Mouse (Mus musculus) MEL (cell line): ENCODE measurements at regions not wholly inside any gene's neighbourhood (a gene's known extent, or its start where the extent isn't known, plus 50 kb on each side); places are given as distances from the start of the nearest gene placed in this dataset.

ENCODE experiments used
- DNase-seq: peaks from one replicate; pipeline ENCODE4 v3.0.0; 2011; ENCODE audit warnings: low read depth, low spot score
- H3K27ac ChIP-seq: 2 replicates; pipeline ENCODE4 v1.5.1; 2012; ENCODE audit warnings: low read depth, mild to moderate bottlenecking, control low read depth, low read length, moderate library complexity; ENCODE audit not compliant: control insufficient read depth
- H3K27me3 ChIP-seq, 2 experiments: fragments of 150-350 bp in 1 of 2; sonication (generic) in 1 of 2; 2 replicates each; pipeline ENCODE4 v1.6.1; 2012; ENCODE audit warnings: low read length in 2 of 2, mild to moderate bottlenecking in 2 of 2, improper control_type of control experiment in 1 of 2, moderate library complexity in 1 of 2; ENCODE audit not compliant: insufficient read depth in 2 of 2, control insufficient read depth in 1 of 2
- H3K36me3 ChIP-seq, 2 experiments: 2 replicates each; pipeline ENCODE4 v1.6.1; 2012 to 2014; ENCODE audit warnings: low read length in 2 of 2, improper control_type of control experiment in 1 of 2, inconsistent platforms in 1 of 2, mild to moderate bottlenecking in 1 of 2; ENCODE audit not compliant: insufficient read depth in 2 of 2, control insufficient read depth in 1 of 2
- H3K4me1 ChIP-seq, 2 experiments: fragments of 150-350 bp in 1 of 2; sonication (generic) in 1 of 2; 2 replicates each; pipeline ENCODE4 v1.6.1; 2012; ENCODE audit warnings: low read length in 2 of 2, improper control_type of control experiment in 1 of 2, mild to moderate bottlenecking in 1 of 2; ENCODE audit not compliant: insufficient read depth in 2 of 2, control insufficient read depth in 1 of 2
- H3K4me3 ChIP-seq, 2 experiments: fragments of 150-350 bp in 1 of 2; sonication (generic) in 1 of 2; 2 replicates each; pipeline ENCODE4 v1.5.1; 2012; ENCODE audit warnings: low read depth in 2 of 2, low read length in 2 of 2, mild to moderate bottlenecking in 2 of 2, moderate library complexity in 2 of 2, control low read depth in 1 of 2, improper control_type of control experiment in 1 of 2; ENCODE audit not compliant: control insufficient read depth in 1 of 2, insufficient read depth in 1 of 2
- H3K79me2 ChIP-seq: 2 replicates; pipeline ENCODE4 v1.6.1; 2012; ENCODE audit warnings: mild to moderate bottlenecking, low read length, moderate library complexity; ENCODE audit not compliant: control insufficient read depth, poor library complexity, insufficient read depth
- H3K9ac ChIP-seq: 2 replicates; pipeline ENCODE4 v1.6.1; 2012; ENCODE audit warnings: low read depth, mild to moderate bottlenecking, control low read depth, low read length, moderate library complexity; ENCODE audit not compliant: control insufficient read depth, poor library complexity, severe bottlenecking
- H3K9me3 ChIP-seq: fragments of 150-350 bp; sonication (generic); replicated peaks from 2 replicates; pipeline ENCODE4 v1.6.1; 2012; ENCODE audit warnings: mild to moderate bottlenecking, low read length, improper control_type of control experiment, moderate library complexity; ENCODE audit not compliant: insufficient read depth
- CHD1 ChIP-seq: IDR thresholded peaks from 2 replicates; pipeline ENCODE4 v1.6.1; 2012; ENCODE audit warnings: low read depth, mild to moderate bottlenecking, inconsistent platforms, low read length, improper control_type of control experiment
- CHD2 ChIP-seq: IDR thresholded peaks from 2 replicates; pipeline ENCODE4 v1.6.1; 2011; ENCODE audit warnings: low read length, improper control_type of control experiment
- CTCF ChIP-seq, 3 experiments: IDR thresholded peaks in 2 of 3; conservative IDR thresholded peaks in 1 of 3; 2 replicates each; pipeline ENCODE4 v1.5.1; 2011 to 2012; ENCODE audit warnings: low read length in 3 of 3, low read depth in 2 of 3, mild to moderate bottlenecking in 2 of 3, improper control_type of control experiment in 1 of 3, inconsistent platforms in 1 of 3, mixed read lengths in 1 of 3, moderate library complexity in 1 of 3; ENCODE audit not compliant: control insufficient read depth in 1 of 3, insufficient read depth in 1 of 3, poor library complexity in 1 of 3, severe bottlenecking in 1 of 3
- E2F4 ChIP-seq: IDR thresholded peaks from 2 replicates; pipeline ENCODE4 v1.6.1; 2011; ENCODE audit warnings: low read depth, low read length, improper control_type of control experiment, borderline replicate concordance
- ELF1 ChIP-seq: IDR thresholded peaks from 2 replicates; pipeline ENCODE4 v1.6.1; 2014; ENCODE audit warnings: low read depth, mild to moderate bottlenecking, inconsistent platforms, low read length, improper control_type of control experiment, moderate library complexity
- GABPA ChIP-seq: IDR thresholded peaks from 2 replicates; pipeline ENCODE4 v1.6.1; 2012; ENCODE audit warnings: low read depth, mild to moderate bottlenecking, inconsistent platforms, low read length, improper control_type of control experiment, moderate library complexity
- JUND ChIP-seq: IDR thresholded peaks from 2 replicates; pipeline ENCODE4 v1.6.1; 2011; ENCODE audit warnings: low read depth, mild to moderate bottlenecking, improper control_type of control experiment, low read length
- KAT2A ChIP-seq: conservative IDR thresholded peaks from 2 replicates; pipeline ENCODE4 v1.6.1; 2012; ENCODE audit warnings: low read depth, low read length, improper control_type of control experiment, inconsistent platforms
- MAFK ChIP-seq: IDR thresholded peaks from 2 replicates; pipeline ENCODE4 v1.6.1; 2011; ENCODE audit warnings: low read depth, mild to moderate bottlenecking, low read length, improper control_type of control experiment, borderline replicate concordance
- MAX ChIP-seq: IDR thresholded peaks from 2 replicates; pipeline ENCODE4 v1.6.1; 2011; ENCODE audit warnings: low read length, improper control_type of control experiment
- MXI1 ChIP-seq: IDR thresholded peaks from 2 replicates; pipeline ENCODE4 v1.6.1; 2011; ENCODE audit warnings: mild to moderate bottlenecking, low read depth, low read length, improper control_type of control experiment
- MYB ChIP-seq: IDR thresholded peaks from 2 replicates; pipeline ENCODE4 v1.6.1; 2011; ENCODE audit warnings: mild to moderate bottlenecking, low read depth, low read length, improper control_type of control experiment
- MYC ChIP-seq: IDR thresholded peaks from 2 replicates; pipeline ENCODE4 v1.6.1; 2011; ENCODE audit warnings: low read depth, mild to moderate bottlenecking, low read length, improper control_type of control experiment, moderate library complexity
- NELFE ChIP-seq: IDR thresholded peaks from 2 replicates; pipeline ENCODE4 v1.6.1; 2011; ENCODE audit warnings: low read depth, low read length, improper control_type of control experiment
- NRF1 ChIP-seq: IDR thresholded peaks from 2 replicates; pipeline ENCODE4 v1.6.1; 2014; ENCODE audit warnings: low read depth, mild to moderate bottlenecking, inconsistent platforms, low read length, improper control_type of control experiment, moderate library complexity; ENCODE audit not compliant: poor library complexity, insufficient read depth, severe bottlenecking
- POLR2AphosphoS2 ChIP-seq: IDR thresholded peaks from 2 replicates; pipeline ENCODE4 v1.6.1; 2011; ENCODE audit warnings: low read length, improper control_type of control experiment
- POLR2AphosphoS5 ChIP-seq: IDR thresholded peaks from 2 replicates; pipeline ENCODE4 v1.6.1; 2012; ENCODE audit warnings: low read depth, borderline replicate concordance, mild to moderate bottlenecking, inconsistent platforms, low read length, moderate library complexity, mixed read lengths
- RCOR1 ChIP-seq: IDR thresholded peaks from 2 replicates; pipeline ENCODE4 v1.6.1; 2012; ENCODE audit warnings: low read depth, mild to moderate bottlenecking, inconsistent platforms, low read length, improper control_type of control experiment
- SMC3 ChIP-seq: IDR thresholded peaks from 2 replicates; pipeline ENCODE4 v1.6.1; 2011; ENCODE audit warnings: low read depth, low read length, improper control_type of control experiment
- TAL1 ChIP-seq: IDR thresholded peaks from 2 replicates; pipeline ENCODE4 v1.6.1; 2012; ENCODE audit warnings: mild to moderate bottlenecking, inconsistent platforms, low read length, moderate library complexity, mixed read lengths
- TBP ChIP-seq: IDR thresholded peaks from 2 replicates; pipeline ENCODE4 v1.8.0; 2011; ENCODE audit warnings: low read depth, low read length, improper control_type of control experiment
- UBTF ChIP-seq: IDR thresholded peaks from 2 replicates; pipeline ENCODE4 v1.6.1; 2012; ENCODE audit warnings: low read depth, mild to moderate bottlenecking, inconsistent platforms, low read length, improper control_type of control experiment, moderate library complexity, borderline replicate concordance; ENCODE audit not compliant: insufficient read depth
- USF1 ChIP-seq: IDR thresholded peaks from 2 replicates; pipeline ENCODE4 v1.6.1; 2014; ENCODE audit warnings: low read depth, mild to moderate bottlenecking, inconsistent platforms, low read length, improper control_type of control experiment, moderate library complexity
- USF2 ChIP-seq, 2 experiments: IDR thresholded peaks; 2 replicates each; pipeline ENCODE4 v1.6.1; 2011 to 2012; ENCODE audit warnings: improper control_type of control experiment in 2 of 2, low read length in 2 of 2, borderline replicate concordance in 1 of 2, inconsistent platforms in 1 of 2, low read depth in 1 of 2, mild to moderate bottlenecking in 1 of 2; ENCODE audit not compliant: insufficient read depth in 1 of 2
- ZC3H11A ChIP-seq: IDR thresholded peaks from 2 replicates; pipeline ENCODE4 v1.6.1; 2012; ENCODE audit warnings: low read depth, mild to moderate bottlenecking, inconsistent platforms, low read length, improper control_type of control experiment
- ZKSCAN1 ChIP-seq: IDR thresholded peaks from 2 replicates; pipeline ENCODE4 v1.6.1; 2012; ENCODE audit warnings: low read depth, mild to moderate bottlenecking, inconsistent platforms, low read length, improper control_type of control experiment, moderate library complexity

DNA sequence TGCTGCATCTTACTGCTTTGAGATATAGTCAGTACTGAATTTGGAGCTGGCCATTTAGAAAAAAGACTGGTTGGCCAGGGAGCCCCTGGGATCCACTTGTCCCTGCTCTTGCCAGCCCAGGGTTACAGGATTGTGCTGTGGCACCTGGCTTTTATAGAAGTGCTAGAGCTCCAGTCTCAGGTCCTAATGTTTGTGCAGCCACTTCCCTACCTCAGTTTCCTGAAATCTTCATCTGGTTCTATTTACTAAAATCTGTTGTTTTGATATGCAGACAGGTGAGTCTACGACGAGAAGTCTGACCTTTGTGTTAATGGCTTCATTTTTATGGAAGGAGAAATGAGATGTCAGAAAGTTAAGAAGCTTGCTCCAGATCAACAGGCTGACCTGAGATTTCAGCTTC, 73.0 kb upstream of the Gm47985 start:
- H3K9ac ChIP-seq = no peak overlapping the region
- no peaks in the 10 kb centered on the region; a peak in 1 of 4 replicates for H3K4me1 ChIP-seq
- H3K79me2 ChIP-seq = no peaks in the 10 kb centered on the region
- no peaks in the 10 kb centered on the region for H3K36me3 ChIP-seq
- no peak overlapping the region for H3K4me3 ChIP-seq
- no peaks in the 10 kb centered on the region; a peak in 1 of 4 replicates for H3K27me3 ChIP-seq
- no peak for TF ChIP-seq ELF1
- TF ChIP-seq ZC3H11A = no peak
- no peak for TF ChIP-seq MAFK
- TF ChIP-seq CHD1 = no peak
- TF ChIP-seq POLR2AphosphoS2 = no peak
- TF ChIP-seq UBTF = no peak
- TF ChIP-seq MAX = no peak
- no peak for TF ChIP-seq USF1
- no peak for TF ChIP-seq ZKSCAN1
- no peak overlapping the region for H3K27ac ChIP-seq
- no peak for DNase-seq
- no peaks in the 10 kb centered on the region for H3K9me3 ChIP-seq

DNA sequence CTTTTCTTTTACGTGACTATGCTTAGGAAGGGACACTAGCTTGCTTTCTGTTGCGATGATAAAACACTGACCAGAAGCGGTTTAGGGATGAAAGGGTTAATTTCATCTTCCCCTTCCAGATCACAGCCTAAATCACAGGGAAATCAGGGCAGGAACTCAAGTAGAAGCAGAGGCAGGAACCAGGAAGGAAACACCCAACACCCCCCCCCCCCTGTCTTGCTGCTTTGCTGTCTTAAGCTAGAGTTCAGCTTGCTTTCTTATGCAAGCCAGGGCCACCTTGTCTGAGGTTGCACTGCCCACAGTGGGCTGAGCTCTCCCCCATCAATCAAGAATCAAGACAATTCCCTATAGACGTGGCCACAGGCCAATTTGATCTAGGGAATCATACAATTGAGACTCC, 71.9 kb upstream of the Gm47985 start:
- Histone ChIP-seq H3K36me3 (no peaks in the 10 kb centered on the region), H3K79me2 (no peaks in the 10 kb centered on the region), H3K27me3 (peaks cover 0 to under 1% of the 10 kb centered on the region in 2 experiments; a peak in 3 of 4 replicates), H3K27ac (no peak overlapping the region), H3K9ac (no peak overlapping the region), H3K4me1 (no peaks in the 10 kb centered on the region; a peak in 1 of 4 replicates)
- DNase-seq = no peak
- TF ChIP-seq KAT2A (no peak), UBTF (no peak), RCOR1 (no peak), GABPA (no peak), CTCF (IDR thresholded peaks at IDR 0.05 in 2 of 3, conservative IDR thresholded peaks at IDR 0.05 in 1 of 3; ENCODE audit: control insufficient read depth in 1 of 3, insufficient read depth in 1 of 3, low read depth in 2 of 3, low read length in 3 of 3, poor library complexity in 1 of 3, severe bottlenecking in 1 of 3) (no peak), MAX (no peak), MXI1 (no peak), TAL1 (no peak), ZKSCAN1 (no peak)
- TF ChIP-seq, all 39 proteins: peak for 0
- Histone ChIP-seq H3K9me3 (no peaks in the 10 kb centered on the region), H3K4me3 (no peak overlapping the region)

DNA sequence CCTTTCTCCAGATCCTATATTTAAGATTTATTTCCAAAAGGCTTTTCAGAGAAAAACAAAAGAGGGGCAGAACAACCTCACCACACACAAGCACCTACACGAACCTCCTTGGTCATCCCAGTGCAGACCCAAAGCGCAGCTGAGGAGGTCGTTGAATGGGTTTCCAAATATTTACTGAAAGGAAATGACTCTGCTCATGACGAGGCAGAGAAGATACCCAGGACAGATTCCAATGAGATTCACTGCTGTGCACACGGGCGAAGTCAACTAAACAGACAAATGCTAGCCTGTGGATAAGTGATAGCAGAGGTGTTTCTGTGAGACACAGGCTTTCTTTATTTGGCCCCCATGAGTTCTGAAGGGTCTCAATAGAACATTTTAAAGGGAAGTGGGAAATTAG, 70.7 kb upstream of the Gm47985 start:
- H3K9ac ChIP-seq = no peak overlapping the region
- H3K27me3 ChIP-seq = peaks cover 0 to 2% of the 10 kb centered on the region in 2 experiments; a peak in 3 of 4 replicates
- H3K27ac ChIP-seq = no peak overlapping the region
- no peaks in the 10 kb centered on the region; a peak in 1 of 4 replicates for H3K4me1 ChIP-seq
- no peaks in the 10 kb centered on the region for H3K79me2 ChIP-seq
- H3K36me3 ChIP-seq = no peaks in the 10 kb centered on the region
- no peaks in the 10 kb centered on the region for H3K9me3 ChIP-seq
- DNase-seq = no peak
- no peak overlapping the region for H3K4me3 ChIP-seq
- TF ChIP-seq ZC3H11A = no peak
- TF ChIP-seq MYB = no peak
- TF ChIP-seq E2F4 = no peak
- no peak for TF ChIP-seq USF2 (IDR thresholded peaks at IDR 0.05; ENCODE audit: borderline replicate concordance in 1 of 2, insufficient read depth in 1 of 2, low read depth in 1 of 2, low read length in 2 of 2)
- no peak for TF ChIP-seq MAFK
- no peak for TF ChIP-seq TBP
- TF ChIP-seq MAX = no peak
- TF ChIP-seq JUND = no peak
- no peak for TF ChIP-seq CHD1
- TF ChIP-seq POLR2AphosphoS2 = no peak
- TF ChIP-seq GABPA = no peak
- no peak for TF ChIP-seq MXI1
- TF ChIP-seq NRF1 = no peak
- no peak for TF ChIP-seq POLR2AphosphoS5
- TF ChIP-seq CHD2 = no peak
- TF ChIP-seq MYC = no peak
- TF ChIP-seq SMC3 = no peak
- TF ChIP-seq NELFE = no peak
